Mouse (Mus musculus) thymus, adult 2 months (tissue): ENCODE data around the gene Pllp.

Experiments used
- CTCF ChIP-seq: fragments of 200-500 bp; IDR thresholded peaks from 2 replicates; pipeline ENCODE4 v1.5.1; 2012; ENCODE audit warnings: mild to moderate bottlenecking, control low read depth, low read length, moderate library complexity, borderline replicate concordance; ENCODE audit not compliant: control insufficient read depth, poor library complexity, insufficient read depth; ENCODE audit errors: extremely low read depth
- POLR2A ChIP-seq: fragments of 200-500 bp; IDR thresholded peaks from 2 replicates; pipeline ENCODE4 v1.6.1; 2012; ENCODE audit warnings: mild to moderate bottlenecking, low read length, control low read depth, moderate library complexity; ENCODE audit not compliant: control insufficient read depth, poor library complexity, insufficient read depth; ENCODE audit errors: extremely low read depth

DNA sequence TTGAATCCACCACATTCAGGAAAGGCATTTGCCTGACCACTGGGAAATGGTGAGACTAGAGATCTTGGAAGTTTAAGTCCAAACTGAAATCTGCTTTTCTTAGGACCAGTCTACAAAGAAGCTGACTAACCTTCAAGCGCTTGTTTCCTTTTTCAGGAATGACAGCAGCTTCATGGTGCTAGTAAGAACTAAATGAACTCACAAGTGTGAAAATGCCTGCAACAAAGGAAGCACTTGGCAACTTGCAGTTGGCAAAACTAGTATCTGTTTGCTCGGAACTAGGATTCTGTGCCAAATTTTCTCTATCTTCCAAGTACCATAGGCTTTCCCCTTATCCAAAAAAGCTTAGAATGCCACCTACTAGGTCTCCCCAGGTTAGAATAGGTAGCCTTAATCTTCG lies 49.9 kb downstream of the Pllp start:
- TF ChIP-seq CTCF, result no peak
- TF ChIP-seq POLR2A, result no peak
